In genomic region chr4:152625032-152626003, GRCm38 (mm10) we compare ENCODE assay signal across 7 mouse cellular contexts.
DNase-seq lines count a peak whose midpoint lies in the region; ATAC-seq and TF ChIP-seq lines count a peak whose summit lies in the region.

No protein-coding gene starts in this region.

- peak; percentile 53; the same call in 1 of the 2 replicates for ATAC-seq in intestine, embryonic 14.5 days (replicated peaks; ENCODE audit: low FRiP score, low TSS enrichment, low read depth)
- peak; percentile 80 for ATAC-seq in megakaryocyte-erythroid progenitor cell, adult 5-6 weeks (replicated peaks; ENCODE audit: low FRiP score, low TSS enrichment, poor library complexity, severe bottlenecking)

- H3K27me3 ChIP-seq in intestine, embryonic 14.5 days (replicated peaks; ENCODE audit: control insufficient read depth, insufficient read depth, low read length) = 0 out of 2 replicates have a peak, but pooled peaks cover 5% of the 10 kb centered on the region

- 6% methylated on average over 22 of the region's 22 CpGs for WGBS in intestine, embryonic 14.5 days

- no peak overlapping the region for H3K27ac ChIP-seq in intestine, embryonic 14.5 days (ENCODE audit: low read depth)
- peak overlapping the region; percentile 69 for H3K27ac ChIP-seq in left cerebral cortex, adult 2 months

- H3K4me3 ChIP-seq in intestine, embryonic 14.5 days (ENCODE audit: low read depth, low read length) = no peak overlapping the region
- 0 out of 2 replicates have a peak overlapping the region, but pooled peaks have one; percentile 13 for H3K4me3 ChIP-seq in left cerebral cortex, adult 2 months

- peak; percentile 90 for TF ChIP-seq CTCF in left cerebral cortex, adult 2 months (IDR thresholded peaks at IDR 0.05)

- H3K36me3 ChIP-seq in intestine, embryonic 14.5 days (ENCODE audit: control insufficient read depth, insufficient read depth, low read length) = no peaks in the 10 kb centered on the region

- intact Hi-C loops in left cerebral cortex, adult 2 months (cut with DNase I) = loop anchor here (2.0 to 10.0 kb wide), 4 partner anchors 389 to 1319 kb away; no protein-coding TSS in a partner anchor

- no peaks in the 10 kb centered on the region for H3K4me1 ChIP-seq in intestine, embryonic 14.5 days (replicated peaks; ENCODE audit: control insufficient read depth, insufficient read depth, low read length)

- no peak overlapping the region for H3K9ac ChIP-seq in intestine, embryonic 14.5 days (ENCODE audit: low read length)

- DNase-seq in adrenal gland, adult 8-10 months = peak; percentile 24
- peak; percentile 69 to 78 for DNase-seq in cerebellum, postnatal 25 days
- DNase-seq in gastrocnemius, postnatal 10 days = peak; percentile 56
- DNase-seq in intestine, embryonic 14.5 days (ENCODE audit: low spot score) = peak; percentile 77
- peak; percentile 69 to 79 for DNase-seq in left cerebral cortex, adult 2 months (ENCODE audit: extremely low spot score in 1 of 2, low spot score in 2 of 2)
- peak; percentile 75 for DNase-seq in right cerebral cortex, postnatal 4 days

- H3K9me3 ChIP-seq in intestine, embryonic 14.5 days (ENCODE audit: control insufficient read depth, low read length) = no peaks in the 10 kb centered on the region

- no peak overlapping the region; the same call in 1 of the 2 replicates for H3K4me2 ChIP-seq in intestine, embryonic 14.5 days (ENCODE audit: low read length)

Comparison
In these comparisons a context has a peak if more than half of its experiments do, and no peak if none do; other contexts are left out.
1. DNase-seq: peak in every context shown above with its lines; median percentile 77 in intestine, embryonic 14.5 days; 75 in right cerebral cortex, postnatal 4 days; 74 in left cerebral cortex, adult 2 months; 74 in cerebellum, postnatal 25 days; 56 in gastrocnemius, postnatal 10 days; 24 in adrenal gland, adult 8-10 months.